Mouse (Mus musculus) limb, embryonic 12.5 days (tissue): ENCODE results near the gene Fam198b. TPM values are rescaled to one million over a fixed set of nuclear protein-coding genes. Genes with fewer than 3 reads are reported as not detected.
A peak's percentile ranks its signal among the peaks of the same experiment; 100 is the strongest.

ENCODE experiments used
- ATAC-seq: fragments of 200-750 bp; cut with Nextera tagmentation; 2 replicates; pipeline ENCODE4 v1.8.0; 2017; ENCODE audit warnings: low read depth, moderate TSS enrichment; ENCODE audit not compliant: insufficient number of reproducible peaks, insufficient read depth, low FRiP score, low TSS enrichment
- H3K27ac ChIP-seq: fragments of 300-500 bp; sonication (generic); 2 replicates; pipeline ENCODE4 v1.5.1; 2016; ENCODE audit warnings: mild to moderate bottlenecking, moderate library complexity
- H3K27me3 ChIP-seq: fragments of 300-500 bp; sonication (generic); 2 replicates; pipeline ENCODE4 v1.6.1; 2016; ENCODE audit warnings: mild to moderate bottlenecking, moderate library complexity
- H3K36me3 ChIP-seq: fragments of 300-500 bp; sonication (generic); 2 replicates; pipeline ENCODE4 v1.6.1; 2016; ENCODE audit warnings: mild to moderate bottlenecking, moderate library complexity
- H3K4me1 ChIP-seq: fragments of 300-500 bp; sonication (generic); replicated peaks from 2 replicates; pipeline ENCODE4 v1.6.1; 2016
- H3K4me2 ChIP-seq: fragments of 300-500 bp; sonication (generic); 2 replicates; pipeline ENCODE4 v1.6.1; 2016; ENCODE audit warnings: mild to moderate bottlenecking, moderate library complexity
- H3K4me3 ChIP-seq: fragments of 300-500 bp; sonication (generic); replicated peaks from 2 replicates; pipeline ENCODE4 v1.5.1; 2016; ENCODE audit warnings: mild to moderate bottlenecking
- H3K9ac ChIP-seq: fragments of 300-500 bp; sonication (generic); replicated peaks from 2 replicates; pipeline ENCODE4 v1.6.1; 2016; ENCODE audit warnings: mild to moderate bottlenecking, moderate library complexity
- H3K9me3 ChIP-seq: fragments of 300-500 bp; sonication (generic); 2 replicates; pipeline ENCODE4 v1.6.1; 2016; ENCODE audit warnings: mild to moderate bottlenecking, moderate library complexity
- WGBS: fragments of 180-500 bp; shearing (Covaris S2); methylation state at CpG from one replicate; pipeline ENCODE4 v1.1.7; 2016; 5-methylcytosine and 5-hydroxymethylcytosine counted together
- polyA plus RNA-seq: library from polyadenylated mRNA; unstranded; fragments of >200 nt; fragmentation: Nextera tagmentation; extraction: Ambion mirVana; gene quantifications from 2 replicates; pipeline ENCODE4 v1.2.1, GENCODE M21; 2016

Fam198b gene
- polyA plus RNA-seq, 1 experiment from 2014 or later = 5.9 TPM

- H3K4me2 ChIP-seq = no peak overlapping the region
- H3K4me3 ChIP-seq = no peak overlapping the region
- H3K27ac ChIP-seq = no peak overlapping the region
- peaks cover 5% of the 10 kb centered on the region; the same call in 1 of the 2 replicates for H3K4me1 ChIP-seq
- no peaks in the 10 kb centered on the region for H3K27me3 ChIP-seq
- H3K9ac ChIP-seq = no peak overlapping the region
- no peaks in the 10 kb centered on the region for H3K9me3 ChIP-seq
- ATAC-seq = no peak
- 64% methylated on average over 5 of the region's 5 CpGs for WGBS
- H3K36me3 ChIP-seq = no peaks in the 10 kb centered on the region
Measured at GRCm38 (mm10) chr3:79925950-79926697, 41.8 kb downstream of the Fam198b start.

GRCm38 (mm10) chr3:79927050-79927449, 42.7 kb downstream of the Fam198b start:
- Histone ChIP-seq H3K9me3 (no peaks in the 10 kb centered on the region), H3K27me3 (no peaks in the 10 kb centered on the region), H3K4me2 (no peak overlapping the region), H3K27ac (no peak overlapping the region), H3K4me3 (no peak overlapping the region), H3K4me1 (peaks cover 5% of the 10 kb centered on the region; the same call in 1 of the 2 replicates), H3K36me3 (no peaks in the 10 kb centered on the region), H3K9ac (no peak overlapping the region)
- no peak for ATAC-seq
- WGBS = 73% methylated on average over 4 of the region's 4 CpGs

GRCm38 (mm10) chr3:79928409-79928808, 44.1 kb downstream of the Fam198b start:
- Histone ChIP-seq H3K36me3 (no peaks in the 10 kb centered on the region), H3K4me2 (no peak overlapping the region), H3K4me3 (no peak overlapping the region), H3K27ac (no peak overlapping the region), H3K9me3 (no peaks in the 10 kb centered on the region), H3K27me3 (no peaks in the 10 kb centered on the region), H3K9ac (no peak overlapping the region), H3K4me1 (no peaks in the 10 kb centered on the region)
- ATAC-seq = no peak
- 90% methylated on average over 5 of the region's 5 CpGs for WGBS

- WGBS = 54% methylated on average over 7 of the region's 7 CpGs
- Histone ChIP-seq H3K4me2 (no peak overlapping the region), H3K27ac (no peak overlapping the region), H3K27me3 (no peaks in the 10 kb centered on the region), H3K36me3 (no peaks in the 10 kb centered on the region), H3K9ac (no peak overlapping the region), H3K9me3 (no peaks in the 10 kb centered on the region), H3K4me3 (no peak overlapping the region), H3K4me1 (no peaks in the 10 kb centered on the region)
- ATAC-seq = no peak
Measured at GRCm38 (mm10) chr3:79930141-79930744, 45.9 kb downstream of the Fam198b start.

- Histone ChIP-seq H3K4me3 (no peak overlapping the region), H3K4me2 (no peak overlapping the region), H3K36me3 (no peaks in the 10 kb centered on the region), H3K4me1 (peaks cover 5% of the 10 kb centered on the region; the same call in 1 of the 2 replicates), H3K27me3 (no peaks in the 10 kb centered on the region), H3K27ac (no peak overlapping the region), H3K9ac (no peak overlapping the region), H3K9me3 (no peaks in the 10 kb centered on the region)
- 29% methylated on average over 6 of the region's 6 CpGs for WGBS
- 0 out of 2 replicates have a peak, but pooled peaks have one; percentile 61 for ATAC-seq
Measured at GRCm38 (mm10) chr3:79936213-79936612, 51.9 kb downstream of the Fam198b start.

GRCm38 (mm10) chr3:79936730-79937447, 52.6 kb downstream of the Fam198b start:
- WGBS = 72% methylated on average over 3 of the region's 3 CpGs
- H3K4me1 ChIP-seq = peaks cover 5% of the 10 kb centered on the region; the same call in 1 of the 2 replicates
- H3K4me3 ChIP-seq = no peak overlapping the region
- no peak overlapping the region for H3K4me2 ChIP-seq
- no peak for ATAC-seq
- H3K27me3 ChIP-seq = no peaks in the 10 kb centered on the region
- H3K9me3 ChIP-seq = no peaks in the 10 kb centered on the region
- H3K36me3 ChIP-seq = no peaks in the 10 kb centered on the region
- no peak overlapping the region for H3K27ac ChIP-seq
- no peak overlapping the region for H3K9ac ChIP-seq

- H3K9ac ChIP-seq = no peak overlapping the region
- H3K27me3 ChIP-seq = no peaks in the 10 kb centered on the region
- H3K4me1 ChIP-seq = no peaks in the 10 kb centered on the region
- no peak for ATAC-seq
- no peaks in the 10 kb centered on the region for H3K9me3 ChIP-seq
- no peak overlapping the region for H3K4me2 ChIP-seq
- no peaks in the 10 kb centered on the region for H3K36me3 ChIP-seq
- H3K27ac ChIP-seq = no peak overlapping the region
- WGBS = 66% methylated on average over 1 of the region's 1 CpGs
- no peak overlapping the region for H3K4me3 ChIP-seq
Measured at GRCm38 (mm10) chr3:79947736-79948135, 63.4 kb downstream of the Fam198b start.

GRCm38 (mm10) chr3:79948151-79948550, 63.8 kb downstream of the Fam198b start:
- H3K27me3 ChIP-seq = no peaks in the 10 kb centered on the region
- H3K36me3 ChIP-seq = no peaks in the 10 kb centered on the region
- no peaks in the 10 kb centered on the region for H3K9me3 ChIP-seq
- H3K4me2 ChIP-seq = no peak overlapping the region
- H3K4me1 ChIP-seq = no peaks in the 10 kb centered on the region
- 80% methylated on average over 2 of the region's 2 CpGs for WGBS
- no peak overlapping the region for H3K9ac ChIP-seq
- no peak overlapping the region for H3K27ac ChIP-seq
- no peak overlapping the region for H3K4me3 ChIP-seq
- no peak for ATAC-seq

- Histone ChIP-seq H3K36me3 (no peaks in the 10 kb centered on the region), H3K4me3 (no peak overlapping the region), H3K9me3 (no peaks in the 10 kb centered on the region), H3K27ac (no peak overlapping the region), H3K27me3 (no peaks in the 10 kb centered on the region), H3K4me2 (no peak overlapping the region), H3K9ac (no peak overlapping the region), H3K4me1 (no peaks in the 10 kb centered on the region)
- 89% methylated on average over 2 of the region's 2 CpGs for WGBS
- no peak for ATAC-seq
Measured at GRCm38 (mm10) chr3:79953164-79953759, 68.9 kb downstream of the Fam198b start.

GRCm38 (mm10) chr3:79955262-79955661, 70.9 kb downstream of the Fam198b start:
- H3K27me3 ChIP-seq = no peaks in the 10 kb centered on the region
- no peaks in the 10 kb centered on the region for H3K36me3 ChIP-seq
- no peak for ATAC-seq
- 90% methylated on average over 3 of the region's 3 CpGs for WGBS
- no peak overlapping the region for H3K4me3 ChIP-seq
- H3K9ac ChIP-seq = no peak overlapping the region
- H3K27ac ChIP-seq = no peak overlapping the region
- H3K9me3 ChIP-seq = no peaks in the 10 kb centered on the region
- no peaks in the 10 kb centered on the region for H3K4me1 ChIP-seq
- no peak overlapping the region for H3K4me2 ChIP-seq

GRCm38 (mm10) chr3:79956792-79957191, 72.5 kb downstream of the Fam198b start:
- no peaks in the 10 kb centered on the region for H3K36me3 ChIP-seq
- ATAC-seq = no peak

More at GRCm38 (mm10) chr3:79956792-79957191, 72.5 kb downstream of the Fam198b start:
- H3K4me3 ChIP-seq = no peak overlapping the region
- no peak overlapping the region for H3K4me2 ChIP-seq
- H3K9me3 ChIP-seq = no peaks in the 10 kb centered on the region
- H3K9ac ChIP-seq = no peak overlapping the region
- no peaks in the 10 kb centered on the region for H3K4me1 ChIP-seq
- H3K27ac ChIP-seq = no peak overlapping the region
- no peaks in the 10 kb centered on the region for H3K27me3 ChIP-seq
